Mouse (Mus musculus): ENCODE measurements around the gene Ccdc152. TPM values are rescaled to one million over a fixed set of nuclear protein-coding genes. Genes with fewer than 3 reads are reported as not detected.

The Ccdc152 gene
- total RNA-seq (2023): not detected in 2 replicates

DNA sequence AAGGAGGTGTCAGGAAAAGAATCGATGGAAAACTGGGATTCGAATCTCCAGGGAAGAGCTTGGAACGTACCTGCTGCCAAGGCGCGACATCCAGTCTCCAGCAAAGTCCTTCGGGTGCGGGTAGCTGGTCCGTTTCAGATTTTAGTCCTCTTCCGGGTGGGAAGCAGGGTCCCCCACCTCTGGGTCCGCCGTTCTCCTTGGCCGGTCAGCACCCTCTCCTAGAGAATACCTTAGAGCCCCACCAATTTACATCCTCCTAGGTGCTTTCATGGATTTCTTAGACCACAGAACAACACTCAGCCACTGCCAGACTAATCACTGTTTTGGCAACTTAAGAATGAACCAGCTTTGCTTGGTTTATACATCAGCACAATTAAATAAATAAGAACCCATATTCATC lies at the start of gene Ccdc152:
TSS of gene Ccdc152 (minus strand) at position 101 of the 400 bp plus-strand sequence.

DNA sequence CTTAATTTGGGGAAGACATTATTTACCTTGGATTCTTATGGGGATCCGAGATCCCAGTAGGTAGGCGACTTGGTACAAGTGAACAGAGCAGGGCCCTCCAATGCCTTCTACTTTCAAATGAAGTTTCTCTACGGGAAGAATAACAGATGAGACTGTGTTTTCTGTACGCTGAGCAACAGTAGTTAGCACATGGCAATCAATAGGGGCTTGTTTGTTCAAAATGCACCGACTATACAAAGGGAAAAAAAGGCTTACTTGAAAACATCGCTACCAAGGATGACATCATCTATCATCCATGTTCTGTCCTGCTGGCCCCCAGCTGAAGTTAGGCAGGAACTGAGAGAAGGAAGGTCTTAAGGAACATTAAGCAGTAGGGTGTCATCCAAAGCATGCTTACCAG lies 35.1 kb downstream of the Ccdc152 start, which contains the start of gene Selenop:
TSS of gene Selenop (plus strand) at position 301 of the 400 bp plus-strand sequence.

Other genes starting within 250 kb of the Ccdc152 start
- 59.1 and 69.2 TPM in 2 replicates for gene Selenop, start 35.0 kb downstream of the Ccdc152 start, total RNA-seq (2023)

Measured in neutrophil, adult 65 days (primary cell).